17 mouse cellular contexts compared by ENCODE assay signal in genomic region chr6:140353610-140354009, GRCm38 (mm10).
"Had no signal": no experiment of that assay in that cellular context is flagged by ENCODE, and none has a peak within 500 bp of the region (broad histone marks: within the 10 kb centered on the region; RNA-seq: fewer than 3 reads in every experiment).

No protein-coding gene starts in this region.

- DNase-seq: kidney, adult 11 months; kidney, postnatal 10 days; kidney, postnatal 4 days; left cerebral cortex, postnatal 4 days; midbrain, embryonic 14.5 days; retina, postnatal 1 day; right cerebral cortex, postnatal 4 days; spleen, adult 18-20 months; thymus, adult 2 months; thymus, postnatal 25 days had no signal

- H3K36me3 ChIP-seq: limb, embryonic 13.5 days; liver, embryonic 15.5 days; midbrain, embryonic 10.5 days; neural tube, embryonic 13.5 days had no signal

- H3K4me1 ChIP-seq: limb, embryonic 13.5 days; liver, embryonic 15.5 days; neural tube, embryonic 13.5 days had no signal

- H3K27me3 ChIP-seq: limb, embryonic 13.5 days; liver, embryonic 15.5 days; neural tube, embryonic 13.5 days had no signal

- H3K4me3 ChIP-seq: layer of hippocampus, adult 2 months; limb, embryonic 13.5 days; liver, embryonic 15.5 days; midbrain, embryonic 10.5 days; neural tube, embryonic 13.5 days had no signal

- ATAC-seq: hindbrain, postnatal 0 days had no signal

- H3K9me3 ChIP-seq: limb, embryonic 13.5 days; liver, embryonic 15.5 days; midbrain, embryonic 10.5 days; neural tube, embryonic 13.5 days had no signal

- H3K9ac ChIP-seq: limb, embryonic 13.5 days; liver, embryonic 15.5 days; neural tube, embryonic 13.5 days had no signal

- H3K27ac ChIP-seq: hindbrain, postnatal 0 days; layer of hippocampus, adult 2 months; limb, embryonic 13.5 days; liver, embryonic 15.5 days; macrophage; midbrain, embryonic 10.5 days; neural tube, embryonic 13.5 days had no signal

- H3K4me2 ChIP-seq: limb, embryonic 13.5 days; liver, embryonic 15.5 days; neural tube, embryonic 13.5 days had no signal
